Mouse (Mus musculus) liver, postnatal 0 days (tissue): ENCODE data around the gene Fzd7.

Experiments
- CTCF ChIP-seq: sonication (generic); IDR thresholded peaks from 2 replicates; pipeline ENCODE4 v1.5.1; 2016; ENCODE audit warnings: antibody characterized with exemption, low read depth
- EP300 ChIP-seq: IDR thresholded peaks from 2 replicates; pipeline ENCODE4 v1.6.1; 2016; ENCODE audit warnings: antibody characterized with exemption, low read depth, mild to moderate bottlenecking

- TF ChIP-seq CTCF (no peak), EP300 (no peak)
Observed at GRCm38 (mm10) chr1:59504302-59504700, 22.1 kb downstream of the Fzd7 start.
